Mouse (Mus musculus): ENCODE measurements around the gene Fam228b.
"Not testable (repeated sequence)": the region's sequence is repeated elsewhere in the genome, so short reads cannot be mapped to it uniquely, and the experiment has no call there.

The Fam228b gene

DNA sequence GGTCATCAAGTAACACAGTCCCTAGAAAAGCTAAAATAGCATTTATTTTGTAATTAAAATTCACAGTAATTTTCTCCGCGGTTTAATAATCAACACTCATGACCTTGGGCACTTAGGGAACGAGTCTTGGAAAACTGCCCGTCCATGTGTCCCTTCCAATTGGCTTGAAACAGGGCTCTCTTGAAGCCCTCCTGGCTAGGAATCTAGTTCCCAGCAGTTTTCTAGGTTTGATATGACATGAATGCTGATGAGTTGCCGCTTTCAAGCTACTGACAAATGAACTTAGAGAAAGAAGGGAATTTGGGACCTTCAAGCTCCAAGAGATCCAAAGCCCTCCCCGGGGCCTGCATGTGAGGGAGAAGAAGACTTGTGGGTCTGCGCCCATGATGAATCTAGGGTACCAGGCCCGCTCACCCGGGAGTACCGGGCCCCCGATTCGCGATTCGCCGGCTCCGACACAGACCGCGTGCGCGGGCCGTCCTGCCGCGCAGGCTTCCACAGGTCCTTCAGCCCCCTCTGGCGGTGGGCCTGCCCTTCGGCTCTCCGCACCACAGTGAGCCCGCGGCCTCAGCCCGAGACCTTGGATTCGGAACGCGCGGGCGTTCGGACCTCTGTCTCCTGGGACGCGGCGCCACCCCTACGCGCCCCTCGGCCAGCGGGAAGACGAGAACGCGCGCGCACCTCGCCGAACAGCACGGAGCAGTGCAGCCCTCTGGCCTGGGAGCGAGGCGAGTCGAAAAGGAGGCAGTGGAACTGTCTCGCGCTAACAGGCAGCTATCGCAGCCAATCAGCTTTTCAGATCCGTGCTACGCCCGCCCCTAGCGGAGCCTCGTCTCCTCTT is at the start of gene Fam228b, which contains the start of gene Pfn4:
Gene Fam228b (minus strand): TSS at position 776 of the 841 bp plus-strand sequence.
Gene Pfn4 (plus strand): TSS at position 531 of the 841 bp plus-strand sequence.
- in situ Hi-C loops (cut with MboI, MseI), result no loop called here

DNA sequence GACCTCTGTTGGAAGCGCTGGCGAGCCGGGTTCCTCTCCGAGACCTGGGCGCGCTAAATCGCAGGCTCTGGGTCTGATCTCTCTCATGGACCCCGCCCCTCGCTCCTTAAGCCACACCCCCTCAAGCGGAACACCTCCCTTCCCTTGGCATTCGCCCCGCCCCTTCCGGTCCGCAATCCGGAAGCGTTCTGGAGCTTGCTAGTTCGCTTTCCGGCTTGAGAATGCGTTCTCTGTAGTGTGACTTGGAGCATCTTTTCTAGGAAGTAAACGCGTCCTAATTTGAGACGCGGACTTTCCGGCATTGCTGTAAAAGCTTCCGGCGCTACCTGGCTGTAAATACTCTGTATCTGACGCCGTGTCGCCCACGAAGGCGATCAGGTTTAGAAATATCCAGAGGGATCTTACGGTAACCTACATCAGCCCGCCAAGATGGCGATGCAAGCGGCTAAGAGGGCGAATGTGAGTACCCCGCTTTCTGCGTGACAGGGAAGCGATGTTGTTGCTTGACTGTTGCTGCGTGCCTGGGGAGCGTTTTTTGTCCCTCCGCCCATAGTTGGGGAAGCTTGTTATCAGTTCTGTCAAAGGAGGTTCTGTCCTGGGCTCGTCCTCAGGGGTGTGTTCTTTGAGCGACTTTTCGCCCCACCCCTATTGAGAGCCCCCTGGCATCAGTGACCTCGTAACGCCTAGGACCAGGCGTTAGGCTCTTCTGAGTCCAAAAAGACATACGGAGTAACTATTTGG is 48.5 kb upstream of the Fam228b start, which contains the start of gene Sf3b6:
Gene Sf3b6 (plus strand): TSS at position 184 of the 741 bp plus-strand sequence.
- in situ Hi-C loops (cut with MboI, MseI), result no loop called here

DNA sequence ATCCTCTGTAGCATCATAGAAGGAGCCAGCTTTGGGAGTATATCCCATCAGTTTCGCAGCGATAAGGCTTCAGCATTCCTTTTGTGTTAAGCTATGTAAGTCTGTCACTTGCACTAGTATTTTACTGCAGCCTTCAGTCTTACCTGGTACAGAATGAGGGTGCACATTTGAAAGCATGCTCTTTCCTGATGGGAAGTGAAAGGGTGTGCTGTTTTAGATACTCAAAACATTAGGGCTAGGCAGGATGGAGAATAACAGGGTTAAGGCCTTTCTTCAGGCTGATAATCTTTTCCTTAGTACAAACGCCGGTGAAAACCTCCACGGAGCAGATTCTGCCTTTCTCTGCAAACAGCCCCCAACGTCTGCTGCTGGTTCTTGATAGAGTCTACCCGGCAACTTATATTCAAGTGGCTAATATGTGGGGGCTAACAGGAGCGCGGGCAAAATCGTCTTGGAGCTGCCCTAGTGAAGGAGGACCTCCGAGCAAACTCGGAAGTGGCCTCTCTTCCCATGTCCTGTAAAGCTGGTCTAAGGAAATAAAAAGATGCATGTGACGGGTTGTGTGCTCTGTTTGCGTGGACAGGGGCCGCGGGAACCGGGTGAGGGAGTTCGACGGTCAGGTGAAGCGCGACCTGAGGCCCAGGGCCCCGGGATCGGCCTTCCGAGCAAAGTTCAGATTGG is 47.8 kb upstream of the Fam228b start:
- in situ Hi-C loops (cut with MboI, MseI), result no loop called here

DNA sequence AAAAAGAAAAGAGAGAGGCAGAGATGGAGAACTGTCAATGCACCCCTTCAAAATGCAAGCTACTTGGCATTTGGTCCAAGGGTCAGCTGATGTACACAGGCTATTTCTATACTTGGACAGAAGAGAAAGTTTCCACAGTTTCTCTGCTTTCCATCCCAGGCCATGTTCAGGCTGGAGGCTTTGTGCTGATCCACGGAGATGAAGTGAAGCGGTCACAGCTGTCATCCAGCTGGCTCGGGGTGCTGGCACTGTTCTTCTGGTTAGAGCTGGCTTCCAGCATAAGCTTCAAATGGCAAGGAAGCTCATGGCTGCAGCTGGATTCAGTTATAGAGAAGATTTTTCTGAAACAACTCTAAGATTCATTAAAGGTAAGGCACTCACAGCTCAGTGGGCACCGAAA is 44.6 kb upstream of the Fam228b start:
- in situ Hi-C loops (cut with MboI, MseI), result no loop called here

DNA sequence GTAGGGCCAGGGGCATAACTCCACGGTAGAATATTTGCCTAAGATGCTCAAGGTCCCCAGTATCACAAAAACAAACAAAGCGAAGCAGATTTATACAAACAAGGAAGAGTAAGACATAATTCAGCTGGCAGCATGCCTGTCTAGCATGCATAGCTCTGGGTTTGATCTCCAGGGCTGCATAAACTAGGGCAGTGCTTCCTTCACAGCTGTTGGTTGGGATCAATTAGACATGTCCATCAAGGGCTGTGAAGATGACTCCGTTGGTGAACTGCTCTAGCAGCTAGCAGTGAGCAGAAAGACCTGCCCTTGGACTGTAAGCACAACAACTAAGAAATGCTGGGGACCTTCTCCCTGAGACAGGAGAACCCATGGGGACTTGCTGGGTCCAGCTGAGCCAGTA is 42.6 kb upstream of the Fam228b start:
- in situ Hi-C loops (cut with MboI, MseI), result no loop called here

DNA sequence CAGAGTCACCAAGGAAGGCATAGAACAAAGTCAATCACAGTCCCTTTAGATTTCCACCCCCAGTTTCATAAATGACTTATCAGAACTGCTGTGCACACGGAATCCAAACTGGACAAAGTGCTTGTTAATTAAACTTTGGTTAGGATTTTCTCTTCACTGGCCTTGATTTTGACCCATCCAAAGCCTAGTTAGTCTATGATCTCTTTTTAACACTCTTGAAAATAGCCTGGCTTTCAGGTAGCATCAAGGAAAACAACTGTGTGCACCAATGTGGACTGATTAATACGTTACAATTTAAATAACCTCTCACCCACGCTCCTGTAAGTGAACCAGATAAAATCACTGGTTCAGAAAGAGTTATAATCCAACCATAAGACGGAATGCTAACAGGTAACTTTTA is 42.0 kb upstream of the Fam228b start:
- in situ Hi-C loops (cut with MboI, MseI), result no loop called here

DNA sequence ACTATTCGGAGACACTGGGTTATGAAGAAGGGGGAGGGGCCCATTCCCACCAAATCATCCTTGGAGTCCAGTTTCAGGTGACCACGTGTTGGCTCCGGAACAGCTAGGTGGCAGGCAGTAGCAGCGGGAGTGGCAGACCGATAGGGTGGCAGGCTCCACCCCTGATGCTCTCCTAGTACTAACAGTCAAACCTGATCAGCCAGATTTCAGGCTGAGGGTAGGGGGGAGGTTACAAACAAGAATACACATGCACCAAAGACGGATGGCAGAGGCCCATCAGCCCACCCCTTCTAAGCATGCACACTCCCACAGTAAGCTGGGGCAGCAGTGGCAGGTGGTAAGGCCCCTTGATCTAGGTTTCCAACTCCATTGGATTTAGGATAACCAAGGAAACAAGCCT is 28.4 kb upstream of the Fam228b start:
- in situ Hi-C loops (cut with MboI, MseI), result loop anchor here (10.0 kb wide), 1 partner anchor 327 kb away; no protein-coding TSS in a partner anchor

DNA sequence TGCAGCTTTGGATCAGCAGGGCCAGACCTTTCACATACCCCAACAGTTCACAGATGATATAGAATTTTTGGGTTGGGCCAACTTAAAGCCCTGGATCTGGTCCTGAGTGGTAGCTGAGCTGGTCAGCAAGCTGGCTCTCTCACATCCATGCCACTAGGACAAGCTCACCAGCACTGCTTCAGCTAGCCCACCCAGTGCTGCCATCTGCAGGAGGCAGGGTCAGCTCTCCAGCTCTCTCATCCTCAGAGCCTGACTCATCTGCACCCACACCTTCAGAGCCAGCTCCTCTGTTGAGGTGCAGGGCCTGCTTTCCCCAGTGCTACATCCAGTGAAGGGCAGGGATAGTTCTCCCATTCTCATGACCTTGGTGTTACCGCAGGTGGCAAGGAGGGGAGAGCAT is 24.7 kb upstream of the Fam228b start:
- in situ Hi-C loops (cut with MboI, MseI), result loop anchor here (10.0 kb wide), 1 partner anchor 331 kb away; no protein-coding TSS in a partner anchor

DNA sequence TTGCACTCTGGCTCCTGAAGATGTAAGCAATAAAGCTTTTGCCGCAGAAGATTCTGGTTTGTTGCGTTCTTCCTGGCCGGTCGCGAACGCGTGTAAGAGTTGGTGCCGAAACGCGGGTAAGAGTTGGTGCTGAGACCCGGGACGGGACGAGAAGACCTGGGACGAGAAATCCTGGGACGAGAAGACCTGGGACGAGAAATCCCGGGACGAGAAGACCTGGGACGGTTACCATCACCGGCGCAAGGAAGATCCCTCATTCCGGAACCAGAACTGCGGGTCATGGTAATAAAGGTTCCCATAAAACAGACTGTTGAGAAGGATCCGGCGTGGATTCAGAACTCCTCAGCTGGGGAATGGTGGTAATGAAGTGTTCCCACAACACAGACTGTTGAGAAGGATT is 19.1 kb upstream of the Fam228b start:
- in situ Hi-C loops (cut with MboI, MseI), result not testable (repeated sequence)

DNA sequence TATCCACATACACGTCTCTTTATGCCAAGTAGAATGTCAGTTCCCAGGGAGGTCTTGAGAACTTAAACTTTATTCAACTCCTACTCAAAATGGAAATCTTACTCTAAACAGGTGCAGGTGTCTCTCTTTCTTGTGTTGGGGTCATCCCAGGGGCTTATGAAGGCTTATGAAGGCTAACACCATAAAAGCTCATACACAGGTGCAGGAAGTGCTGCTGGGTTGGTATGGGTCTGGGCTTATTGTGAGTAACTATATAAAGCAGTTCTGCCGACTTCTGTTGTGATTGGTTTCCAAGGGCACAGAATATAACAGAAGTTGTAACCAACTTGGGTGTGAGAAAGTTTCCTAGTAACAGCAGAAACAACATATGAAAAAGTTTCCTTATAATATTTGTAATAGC is 15.4 kb upstream of the Fam228b start:
- in situ Hi-C loops (cut with MboI, MseI), result no loop called here

DNA sequence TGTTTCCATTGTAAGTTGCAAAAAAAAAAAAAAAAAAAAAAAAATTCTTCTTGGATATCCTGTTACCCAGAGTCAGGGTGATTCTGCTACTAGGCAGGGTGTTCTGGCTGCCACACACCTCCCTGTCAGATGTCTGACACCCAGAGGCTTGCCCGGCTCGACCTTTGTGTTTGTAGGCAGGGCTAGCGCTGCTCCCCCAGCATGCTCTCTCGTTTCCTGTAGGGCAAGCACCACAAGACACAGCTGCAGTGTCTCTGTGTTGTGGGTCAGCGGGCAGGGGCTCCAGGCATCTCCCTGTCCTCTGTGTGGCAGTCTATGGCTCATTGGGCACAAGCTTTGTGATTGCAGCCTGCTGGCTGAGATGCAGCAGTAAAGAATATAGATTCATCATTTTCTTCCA is 14.5 kb upstream of the Fam228b start:
- in situ Hi-C loops (cut with MboI, MseI), result no loop called here

DNA sequence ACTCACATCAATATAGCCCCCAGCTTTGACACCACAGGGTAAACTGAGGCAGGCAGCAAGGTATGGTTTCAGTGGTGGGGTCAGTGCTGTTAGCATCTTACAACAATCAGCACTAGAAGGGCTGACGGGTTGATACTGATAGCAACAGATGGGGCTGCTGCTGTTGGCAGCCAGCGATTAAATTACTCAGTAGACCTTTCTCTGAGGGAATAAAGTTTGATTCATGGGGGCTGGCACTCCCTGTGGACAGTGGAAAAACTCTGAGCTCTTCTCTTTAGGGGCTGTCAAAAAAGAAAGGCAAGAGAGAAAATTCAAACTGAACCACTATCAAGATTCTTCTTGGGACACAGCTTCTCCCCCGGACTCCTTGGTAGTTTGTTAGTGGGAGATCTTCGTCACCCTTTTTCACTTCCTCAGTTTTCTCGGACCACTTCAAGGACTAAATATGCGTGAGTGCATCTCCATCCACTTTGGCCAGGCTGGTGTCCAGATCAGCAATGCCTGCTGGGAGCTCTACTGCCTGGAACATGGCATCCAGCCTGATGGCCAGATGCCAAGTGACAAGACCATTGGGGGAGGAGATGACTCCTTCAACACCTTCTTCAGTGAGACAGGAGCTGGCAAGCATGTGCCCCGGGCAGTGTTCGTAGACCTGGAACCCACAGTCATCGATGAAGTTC is 12.8 kb upstream of the Fam228b start:
- in situ Hi-C loops (cut with MboI, MseI), result not testable (repeated sequence)

DNA sequence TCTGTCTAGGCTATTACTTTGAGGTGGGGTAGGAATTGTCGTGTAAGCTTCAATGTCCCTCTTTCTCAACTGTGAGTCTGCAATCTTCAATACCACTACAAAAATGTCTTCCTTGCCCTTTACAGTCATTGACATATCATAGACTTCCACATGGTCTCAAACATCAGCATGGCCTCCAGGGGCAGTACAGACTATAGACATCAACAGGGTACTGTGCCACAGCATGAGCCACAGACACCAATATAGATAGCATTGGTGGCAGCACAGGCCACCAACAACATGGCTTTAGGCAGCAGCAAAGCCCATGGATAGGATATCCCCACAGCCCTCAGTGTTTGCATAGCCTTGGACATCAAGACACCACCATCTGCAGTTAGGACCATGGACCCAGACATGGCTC is 12.2 kb upstream of the Fam228b start:
- in situ Hi-C loops (cut with MboI, MseI), result no loop called here

DNA sequence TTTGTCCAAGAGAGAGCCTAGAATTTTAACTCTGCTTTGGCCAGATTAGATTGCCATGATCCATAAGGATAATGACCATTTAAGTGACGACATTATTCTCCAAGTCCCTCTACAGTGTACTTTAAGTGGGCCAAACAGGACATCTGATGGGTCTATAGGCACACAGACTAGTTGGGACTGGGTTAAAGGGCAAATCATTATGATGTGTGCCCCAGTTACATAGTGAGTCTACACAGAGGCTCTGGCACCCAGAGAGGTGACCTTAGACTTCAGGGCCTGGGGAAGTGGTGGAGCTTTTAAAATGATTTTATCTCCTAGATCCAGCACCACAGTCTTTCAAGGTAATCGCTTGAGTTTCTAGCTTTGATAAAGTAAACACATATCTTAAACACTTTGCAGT is 11.2 kb upstream of the Fam228b start:
- in situ Hi-C loops (cut with MboI, MseI), result no loop called here

DNA sequence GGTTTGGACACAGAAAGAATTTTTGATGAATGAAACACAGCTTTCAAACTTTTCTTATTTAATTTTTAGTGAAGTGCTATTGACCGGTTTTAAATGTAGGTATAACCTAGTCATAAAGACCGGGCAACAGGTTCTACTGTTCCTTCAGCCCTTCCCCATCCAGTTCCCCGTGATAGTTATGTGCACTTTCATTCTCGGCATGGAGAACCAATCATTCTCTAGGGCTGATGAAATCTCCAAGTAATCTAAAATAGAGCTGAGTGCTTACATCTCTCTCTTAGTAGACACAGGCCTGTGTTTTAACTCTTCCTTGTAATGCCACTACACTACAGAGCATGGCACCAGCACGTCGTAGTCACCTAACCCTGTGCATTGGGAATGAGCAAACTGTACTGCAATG is 8.7 kb upstream of the Fam228b start:
- in situ Hi-C loops (cut with MboI, MseI), result no loop called here

DNA sequence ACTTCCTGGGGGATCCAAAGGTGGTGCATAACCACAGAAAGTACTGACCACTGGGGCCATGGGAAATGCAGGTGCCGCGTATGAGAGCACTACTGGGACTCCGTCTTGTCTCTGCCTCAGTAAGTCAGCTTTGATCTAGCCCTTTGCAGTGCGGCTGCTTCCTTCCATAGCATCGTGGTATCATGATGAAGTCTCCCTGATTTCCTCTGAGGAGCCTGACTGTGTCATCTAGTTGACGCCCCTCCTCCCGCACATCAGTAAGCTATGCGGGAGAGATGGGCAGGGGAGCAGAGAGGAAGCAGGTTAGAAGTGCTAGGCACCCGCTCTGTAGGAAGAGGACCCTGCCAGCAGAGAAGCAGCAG is 6.5 kb upstream of the Fam228b start:
- in situ Hi-C loops (cut with MboI, MseI), result no loop called here

DNA sequence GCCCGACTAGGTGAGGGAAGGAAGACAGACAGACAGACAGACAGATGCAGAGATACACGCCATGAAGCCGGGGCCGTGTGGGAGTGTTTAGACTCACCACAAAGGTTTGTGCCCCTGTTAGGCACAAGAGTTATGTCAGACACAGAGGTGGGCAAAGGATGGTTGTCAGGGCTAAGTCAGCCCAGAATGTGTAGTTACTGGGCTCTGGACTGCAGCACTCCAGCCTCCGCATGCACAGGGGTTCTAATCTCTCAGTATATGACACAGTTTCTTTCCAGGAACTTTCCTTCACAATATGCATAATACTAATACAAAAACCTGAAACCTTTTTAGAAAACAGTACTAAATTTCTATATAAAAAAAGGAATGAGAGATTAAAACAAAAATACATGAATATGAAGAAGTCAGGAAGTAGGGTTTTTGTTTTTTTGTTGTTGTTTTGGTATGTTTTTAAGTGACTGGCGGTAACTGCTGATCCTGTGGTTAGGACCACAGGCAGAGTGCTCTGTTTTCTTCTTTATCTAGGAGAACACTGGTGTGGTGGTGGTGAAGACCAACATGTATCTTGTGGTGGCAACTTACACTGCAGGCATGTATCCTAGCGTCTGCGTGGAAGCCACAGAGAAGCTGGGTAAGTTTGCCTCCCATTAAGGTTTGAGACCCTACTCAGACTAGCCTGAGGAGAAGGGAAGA is 6.0 kb upstream of the Fam228b start:
- in situ Hi-C loops (cut with MboI, MseI), result no loop called here

DNA sequence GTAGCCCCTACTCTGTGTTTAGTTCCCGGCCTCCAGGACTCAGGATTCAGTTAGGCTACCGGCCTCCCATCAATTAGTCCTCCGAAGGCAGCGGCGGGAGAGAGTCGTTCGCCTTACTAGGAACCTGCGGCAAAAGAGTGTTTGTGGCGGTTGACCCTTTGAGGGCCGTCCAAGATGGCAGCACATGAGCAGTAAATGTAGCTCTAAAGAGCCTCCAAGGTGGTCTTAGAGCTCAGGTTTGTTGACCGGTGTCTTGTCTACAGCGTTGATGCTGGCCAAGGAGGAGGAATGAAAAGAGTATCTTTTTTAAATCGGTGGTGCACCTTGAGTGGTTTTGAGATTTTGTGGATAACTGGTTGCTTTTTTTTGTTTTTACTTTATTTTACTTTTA is 261 bp upstream of the Fam228b start:
- in situ Hi-C loops (cut with MboI, MseI), result no loop called here

DNA sequence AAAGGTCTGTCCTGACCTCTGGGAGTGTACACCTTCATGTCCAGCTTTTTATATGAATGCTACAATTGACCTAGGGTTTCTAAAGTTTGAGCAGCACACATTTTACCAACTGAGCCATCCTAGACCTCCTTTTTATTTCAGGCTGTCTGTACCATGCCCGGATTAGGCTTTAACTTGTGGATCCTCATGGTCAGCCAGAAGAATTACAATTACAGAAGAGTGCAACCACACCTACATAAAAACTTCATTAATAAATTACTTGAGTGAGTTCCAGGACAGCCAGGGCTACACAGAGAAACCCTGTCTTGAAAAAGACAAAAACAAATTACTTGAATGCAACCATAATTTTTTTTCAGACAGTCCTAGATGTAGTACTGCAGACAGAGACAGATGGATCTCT is 12.0 kb downstream of the Fam228b start:
- in situ Hi-C loops (cut with MboI, MseI), result no loop called here

DNA sequence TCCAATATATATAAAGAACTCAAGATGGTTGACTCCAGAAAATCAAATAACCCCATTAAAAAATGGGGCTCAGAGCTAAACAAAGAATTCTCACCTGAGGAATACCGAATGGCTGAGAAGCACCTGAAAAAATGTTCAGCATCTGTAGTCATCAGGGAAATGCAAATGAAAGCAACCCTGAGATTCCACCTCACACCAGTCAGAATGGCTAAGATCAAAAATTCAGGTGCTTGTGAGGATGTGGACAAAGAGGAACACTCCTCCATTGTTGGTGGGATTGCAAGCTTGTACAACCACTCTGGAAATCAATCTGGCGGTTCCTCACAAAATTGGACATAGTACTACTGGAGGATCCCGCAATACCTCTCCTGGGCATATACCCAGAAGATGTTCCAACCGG is 14.6 kb downstream of the Fam228b start:
- in situ Hi-C loops (cut with MboI, MseI), result not testable (repeated sequence)

DNA sequence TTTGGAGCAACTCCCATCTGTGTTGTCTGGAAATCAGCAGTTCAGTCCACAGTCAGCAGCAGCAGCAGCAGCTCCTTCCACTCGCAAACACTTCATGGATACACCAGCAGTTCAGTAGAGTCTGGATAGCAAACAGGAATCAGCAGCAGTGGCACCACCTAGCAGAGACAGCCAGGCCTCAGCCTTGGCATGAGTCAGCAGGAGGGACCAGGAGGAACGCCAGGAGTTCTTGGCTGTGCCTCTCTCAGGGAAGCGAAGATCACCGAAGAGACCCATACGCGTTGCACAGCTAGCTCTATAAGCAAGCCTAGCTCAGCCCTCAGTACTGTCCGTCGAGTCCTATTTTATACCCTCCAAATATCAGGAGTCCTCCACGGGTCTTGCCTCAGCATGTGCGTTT is 24.6 kb downstream of the Fam228b start:
- in situ Hi-C loops (cut with MboI, MseI), result no loop called here

Data from regulatory T cell (primary cell).